8 mouse cellular contexts compared by ENCODE assay signal in genomic region chr3:96245003-96245886, GRCm38 (mm10). TPM values are rescaled to one million over a fixed set of nuclear protein-coding genes. Genes with fewer than 3 reads are reported as not detected.
DNase-seq lines count a peak whose midpoint lies in the region; ATAC-seq lines count a peak whose summit lies in the region.
"Not testable (repeated sequence)": the region's sequence is repeated elsewhere in the genome, so short reads cannot be mapped to it uniquely, and the experiment has no call there.

Hist2h2aa1 (plus strand) TSS chr3:96245497.

- peak within 1 kb of the TSS; percentile 39 for H3K4me3 ChIP-seq in intestine, embryonic 14.5 days (ENCODE audit: low read depth, low read length)

- H3K27me3 ChIP-seq in intestine, embryonic 14.5 days (replicated peaks; ENCODE audit: control insufficient read depth, insufficient read depth, low read length), result not testable (repeated sequence)

- peak within 1 kb of the TSS; percentile 69 for H3K9ac ChIP-seq in intestine, embryonic 14.5 days (ENCODE audit: low read length)

- peak within 1 kb of the TSS; percentile 53 for H3K4me2 ChIP-seq in intestine, embryonic 14.5 days (ENCODE audit: low read length)

- 0% methylated on average over 25 of the region's 88 CpGs for WGBS in intestine, embryonic 14.5 days

- not testable (repeated sequence) for H3K36me3 ChIP-seq in intestine, embryonic 14.5 days (ENCODE audit: control insufficient read depth, insufficient read depth, low read length)

- H3K9me3 ChIP-seq in intestine, embryonic 14.5 days (ENCODE audit: control insufficient read depth, low read length), result not testable (repeated sequence)

- peaks cover 18% of the 10 kb centered on the region for H3K4me1 ChIP-seq in intestine, embryonic 14.5 days (replicated peaks; ENCODE audit: control insufficient read depth, insufficient read depth, low read length)

- ATAC-seq in intestine, embryonic 14.5 days (replicated peaks; ENCODE audit: low FRiP score, low TSS enrichment, low read depth), result peak; percentile 87
- peak; percentile 62 for ATAC-seq in megakaryocyte progenitor cell, adult 5-6 weeks (replicated peaks; ENCODE audit: poor library complexity)

- peak; percentile 85 for DNase-seq in ZHBTc4 (ENCODE audit: low read depth, low spot score)
- peak; percentile 77 for DNase-seq in embryo, embryonic 10 days (ENCODE audit: low spot score)
- peak; percentile 89 for DNase-seq in gastrocnemius, postnatal 25 days
- peak; percentile 90 for DNase-seq in intestine, embryonic 14.5 days (ENCODE audit: low spot score)
- peak; percentile 79 to 89 for DNase-seq in left cerebral cortex, postnatal 10 days (ENCODE audit: extremely low spot score in 1 of 2, low spot score in 2 of 2)
- peak; percentile 80 for DNase-seq in right cerebral cortex, postnatal 14 days
- DNase-seq in urinary bladder, postnatal 25 days (ENCODE audit: low spot score), result peak; percentile 75

- intact Hi-C loops in left cerebral cortex, postnatal 10 days (cut with DNase I), result not testable (repeated sequence)

- H3K27ac ChIP-seq in intestine, embryonic 14.5 days (ENCODE audit: low read depth), result peak within 1 kb of the TSS; percentile 93

RNA-seq across cellular contexts. Expression of gene Hist2h2aa1, which starts in this region (rescaled TPM):
- 1 to 10 TPM; 4.9 to 5.7 TPM for total RNA-seq in gastrocnemius, postnatal 25 days (2021)
- 16.3 and 23.3 TPM in 2 replicates for polyA plus RNA-seq in intestine, embryonic 14.5 days (2014; fragmentation: Nextera tagmentation; extraction: Ambion mirVana)
- 1 to 10 TPM; 2.8 to 6.5 TPM for total RNA-seq in left cerebral cortex, postnatal 10 days (2021)
- total RNA-seq in megakaryocyte progenitor cell, adult 5-6 weeks (2015), result not detected in 2 replicates
- total RNA-seq in megakaryocyte progenitor cell, adult 5-6 weeks (2017), result 7,846 and 10,813 TPM in 2 replicates

Comparison
In these comparisons a context has a peak if more than half of its experiments do, and no peak if none do; other contexts are left out.
1. Peak in every context shown above with its lines: DNase-seq, ATAC-seq, H3K4me3 ChIP-seq and H3K27ac ChIP-seq.